Mouse (Mus musculus): ENCODE measurements around the gene Zfp260. TPM values are rescaled to one million over a fixed set of nuclear protein-coding genes. Genes with fewer than 3 reads are reported as not detected.
"Not testable (repeated sequence)": the region's sequence is repeated elsewhere in the genome, so short reads cannot be mapped to it uniquely, and the experiment has no call there.

Gene Zfp260
- polyA plus RNA-seq, 1 experiment: 42.8 TPM

DNA sequence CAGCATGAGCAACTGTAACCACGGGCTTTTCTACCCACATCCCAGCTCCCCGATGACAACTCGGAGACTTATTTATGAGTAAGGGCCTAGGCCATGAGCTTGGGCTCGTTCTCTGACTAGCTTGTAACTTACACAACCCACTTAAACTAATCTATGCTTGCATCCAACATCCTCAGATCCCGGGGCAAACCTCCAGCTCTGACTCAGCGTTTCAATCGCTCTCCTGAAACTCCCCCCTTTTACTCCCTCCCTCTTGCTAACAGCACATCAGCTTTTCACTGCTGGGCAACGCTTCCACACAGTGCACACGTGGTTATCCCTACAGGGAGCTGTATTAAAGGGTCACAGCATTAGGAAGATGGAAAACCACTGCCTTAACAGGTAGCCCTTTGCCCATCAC lies 8.1 kb upstream of the Zfp260 start:
- H3K4me3 ChIP-seq (ENCODE audit: insufficient read depth, low read length): no peak overlapping the region
- no peak for TF ChIP-seq CTCF (IDR thresholded peaks at IDR 0.05; ENCODE audit: extremely low read depth, insufficient read depth, low read length)
- no peak for TF ChIP-seq POLR2A (IDR thresholded peaks at IDR 0.05; ENCODE audit: extremely low read depth, insufficient read depth, low read length)
- peaks cover 3% of the 10 kb centered on the region; the same call in 1 of the 2 replicates for H3K4me1 ChIP-seq (ENCODE audit: control insufficient read depth, insufficient read depth, low read length)
- H3K27ac ChIP-seq (ENCODE audit: insufficient read depth, low read length): no peak overlapping the region

DNA sequence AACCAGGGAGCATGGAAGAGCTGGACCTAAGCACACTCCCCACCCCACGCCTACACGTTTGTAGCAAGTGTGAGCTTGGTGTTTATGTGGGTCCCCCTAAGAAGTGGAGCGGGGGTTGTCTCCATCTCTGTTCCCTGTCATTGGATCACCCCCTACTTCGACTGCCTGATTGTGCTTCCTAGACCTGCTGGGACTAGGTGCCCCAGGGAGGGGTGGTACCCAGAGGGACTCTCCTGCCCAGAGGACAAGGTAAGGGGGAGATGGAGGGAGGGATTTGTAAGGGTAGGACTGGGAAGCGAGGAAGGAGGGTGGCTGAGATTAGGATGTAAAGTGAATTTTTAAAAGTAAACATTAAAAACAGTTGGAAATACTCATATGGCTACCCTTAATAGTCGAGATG lies 5.2 kb upstream of the Zfp260 start:
- H3K4me3 ChIP-seq (ENCODE audit: insufficient read depth, low read length): peak overlapping the region; percentile 62; the same call in 1 of the 2 replicates
- TF ChIP-seq CTCF (IDR thresholded peaks at IDR 0.05; ENCODE audit: extremely low read depth, insufficient read depth, low read length) (no peak), POLR2A (IDR thresholded peaks at IDR 0.05; ENCODE audit: extremely low read depth, insufficient read depth, low read length) (no peak)
- peaks cover 4% of the 10 kb centered on the region; the same call in 1 of the 2 replicates for H3K4me1 ChIP-seq (ENCODE audit: control insufficient read depth, insufficient read depth, low read length)

DNA sequence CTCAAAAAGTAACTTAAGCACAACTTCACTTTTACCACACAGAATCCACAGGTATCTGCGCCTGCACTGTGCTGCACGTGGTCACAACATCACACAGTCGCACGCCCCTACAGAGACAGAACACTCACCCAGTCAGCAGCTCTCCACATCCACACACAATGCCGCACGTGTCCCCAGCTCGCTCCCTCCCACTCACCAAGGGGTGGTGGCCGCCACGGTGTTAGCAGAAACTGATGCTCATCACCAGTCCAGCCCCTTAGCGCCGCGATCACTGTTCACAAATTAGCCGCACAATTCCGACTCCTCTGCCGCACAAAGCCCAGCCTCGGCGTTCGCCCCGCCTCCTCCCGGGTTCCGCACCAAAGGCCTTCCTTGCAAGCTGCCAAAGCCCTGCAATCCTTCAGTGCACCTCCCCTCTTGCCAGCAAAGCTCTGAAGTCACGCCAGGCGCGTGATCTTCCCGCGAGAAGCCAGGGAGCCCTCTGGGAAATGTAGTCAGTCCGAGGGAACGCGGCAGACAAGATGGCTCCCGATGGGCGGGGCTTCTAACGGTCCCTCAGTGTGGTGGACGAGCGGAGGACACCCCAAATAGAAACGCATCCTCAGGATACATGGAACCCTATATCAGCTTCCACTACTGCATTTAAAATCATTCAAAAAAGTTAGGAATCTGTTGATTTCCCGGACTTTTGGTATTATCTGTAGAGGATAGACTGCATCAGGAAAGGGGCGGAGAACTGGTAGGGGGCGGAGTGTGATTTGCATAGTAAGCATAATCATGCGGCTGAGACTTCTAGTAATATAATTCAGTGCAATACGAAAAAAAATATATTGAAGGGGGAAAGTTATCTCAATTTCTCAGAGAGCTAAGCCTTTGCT lies 4.2 kb upstream of the Zfp260 start, which contains the start of the genes Gm26920 and Zfp566:
Gene Gm26920, minus strand, starts transcription at position 319 of the 878 bp plus-strand sequence.
Gene Zfp566, minus strand, starts transcription at position 436 of the 878 bp plus-strand sequence.
- Histone ChIP-seq H3K27ac (ENCODE audit: insufficient read depth, low read length) (0 out of 2 replicates have a peak within 1 kb of the TSS, but pooled peaks have one; percentile 21), H3K4me3 (ENCODE audit: insufficient read depth, low read length) (peak within 1 kb of the TSS; percentile 62), H3K4me1 (ENCODE audit: control insufficient read depth, insufficient read depth, low read length) (peaks cover 4% of the 10 kb centered on the region; the same call in 1 of the 2 replicates)
- TF ChIP-seq POLR2A (IDR thresholded peaks at IDR 0.05; ENCODE audit: extremely low read depth, insufficient read depth, low read length) (peak; percentile 87; the same call in 1 of the 2 replicates), CTCF (IDR thresholded peaks at IDR 0.05; ENCODE audit: extremely low read depth, insufficient read depth, low read length) (no peak)

More for the DNA sequence above, 5.2 kb upstream of the Zfp260 start:
- H3K27ac ChIP-seq (ENCODE audit: insufficient read depth, low read length): no peak overlapping the region

DNA sequence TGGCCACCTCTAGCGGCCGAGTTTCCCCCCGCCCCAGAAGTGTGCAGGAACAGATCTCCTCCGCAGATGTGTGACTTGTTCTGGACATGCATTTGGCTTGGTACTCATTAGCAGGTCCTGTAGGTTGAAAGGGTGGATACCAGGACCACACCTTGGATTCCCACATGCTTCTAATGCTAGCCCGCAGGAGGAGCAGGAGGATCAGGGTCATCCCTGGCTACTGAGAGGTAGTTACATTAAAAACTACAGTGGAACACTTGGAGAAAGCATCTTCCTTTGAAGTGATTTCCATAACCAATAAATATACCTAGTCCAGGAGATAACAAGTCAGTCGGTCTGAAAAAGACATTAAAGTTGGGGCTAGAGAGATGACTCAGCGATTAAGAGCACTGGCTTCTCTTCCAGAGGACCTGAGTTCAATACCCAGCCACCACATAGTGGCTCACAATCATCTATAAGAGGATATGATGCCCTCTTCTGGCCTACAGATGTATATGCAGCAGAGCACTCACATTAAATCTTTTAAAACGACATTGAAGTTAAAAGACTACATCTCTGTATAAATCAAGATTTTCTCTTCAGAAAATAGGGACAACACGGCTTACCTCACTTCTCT lies 3.5 kb upstream of the Zfp260 start:
- no peak overlapping the region for H3K27ac ChIP-seq (ENCODE audit: insufficient read depth, low read length)
- H3K4me3 ChIP-seq (ENCODE audit: insufficient read depth, low read length): peak overlapping the region; percentile 62
- TF ChIP-seq POLR2A (IDR thresholded peaks at IDR 0.05; ENCODE audit: extremely low read depth, insufficient read depth, low read length): no peak
- TF ChIP-seq CTCF (IDR thresholded peaks at IDR 0.05; ENCODE audit: extremely low read depth, insufficient read depth, low read length): no peak
- peaks cover 4% of the 10 kb centered on the region; the same call in 1 of the 2 replicates for H3K4me1 ChIP-seq (ENCODE audit: control insufficient read depth, insufficient read depth, low read length)

DNA sequence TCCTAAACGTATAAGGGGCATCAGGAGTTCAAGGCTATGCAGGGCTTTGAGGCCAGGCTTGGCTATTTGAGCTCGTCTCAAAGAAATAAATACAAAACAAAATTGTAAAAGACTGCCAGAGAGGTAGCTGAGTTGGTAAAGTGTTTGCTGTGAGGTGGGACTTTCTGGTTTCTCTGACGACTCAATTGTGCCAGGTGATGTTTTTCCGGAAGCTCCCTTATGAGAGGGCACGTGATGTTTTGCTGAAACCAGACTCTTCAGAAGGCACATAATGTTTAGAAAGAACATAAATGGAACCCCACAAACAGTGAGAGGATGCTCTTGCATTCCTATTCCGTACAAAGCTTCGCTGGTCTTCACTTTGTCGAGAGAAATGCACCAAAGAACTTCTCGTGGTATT lies 1.9 kb upstream of the Zfp260 start:
- no peak for TF ChIP-seq POLR2A (IDR thresholded peaks at IDR 0.05; ENCODE audit: extremely low read depth, insufficient read depth, low read length)
- TF ChIP-seq CTCF (IDR thresholded peaks at IDR 0.05; ENCODE audit: extremely low read depth, insufficient read depth, low read length): no peak
- Histone ChIP-seq H3K4me3 (ENCODE audit: insufficient read depth, low read length) (no peak overlapping the region), H3K27ac (ENCODE audit: insufficient read depth, low read length) (no peak overlapping the region), H3K4me1 (ENCODE audit: control insufficient read depth, insufficient read depth, low read length) (peaks cover 9% of the 10 kb centered on the region)

DNA sequence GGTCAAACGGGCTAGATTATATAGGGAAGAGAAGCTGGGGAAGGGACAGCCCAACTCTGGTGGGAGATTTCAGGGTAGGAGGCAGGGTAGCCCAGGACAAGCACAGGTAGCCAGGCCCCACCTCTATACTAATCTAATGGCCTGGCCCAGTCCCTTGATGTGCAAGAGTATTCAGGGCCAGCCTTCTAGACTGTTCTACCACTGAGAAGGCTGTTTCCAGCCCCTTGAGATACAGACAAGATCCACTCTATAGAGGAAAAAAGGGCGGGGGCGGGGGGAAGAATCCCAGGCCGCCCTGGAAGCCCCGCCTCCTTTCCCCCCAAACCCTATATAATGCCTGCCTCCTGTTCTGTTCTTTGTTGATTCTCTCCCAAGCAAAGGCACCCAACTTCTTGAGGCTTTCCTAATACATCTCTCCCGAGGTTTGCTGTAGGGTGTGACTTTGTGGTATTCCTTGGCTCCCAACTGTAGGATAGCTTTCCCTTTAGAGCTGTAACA lies 610 bp upstream of the Zfp260 start:
- Histone ChIP-seq H3K27ac (ENCODE audit: insufficient read depth, low read length) (no peak overlapping the region), H3K4me3 (ENCODE audit: insufficient read depth, low read length) (peak overlapping the region; percentile 90; the same call in 1 of the 2 replicates)
- TF ChIP-seq CTCF (IDR thresholded peaks at IDR 0.05; ENCODE audit: extremely low read depth, insufficient read depth, low read length): no peak
- TF ChIP-seq POLR2A (IDR thresholded peaks at IDR 0.05; ENCODE audit: extremely low read depth, insufficient read depth, low read length): no peak

DNA sequence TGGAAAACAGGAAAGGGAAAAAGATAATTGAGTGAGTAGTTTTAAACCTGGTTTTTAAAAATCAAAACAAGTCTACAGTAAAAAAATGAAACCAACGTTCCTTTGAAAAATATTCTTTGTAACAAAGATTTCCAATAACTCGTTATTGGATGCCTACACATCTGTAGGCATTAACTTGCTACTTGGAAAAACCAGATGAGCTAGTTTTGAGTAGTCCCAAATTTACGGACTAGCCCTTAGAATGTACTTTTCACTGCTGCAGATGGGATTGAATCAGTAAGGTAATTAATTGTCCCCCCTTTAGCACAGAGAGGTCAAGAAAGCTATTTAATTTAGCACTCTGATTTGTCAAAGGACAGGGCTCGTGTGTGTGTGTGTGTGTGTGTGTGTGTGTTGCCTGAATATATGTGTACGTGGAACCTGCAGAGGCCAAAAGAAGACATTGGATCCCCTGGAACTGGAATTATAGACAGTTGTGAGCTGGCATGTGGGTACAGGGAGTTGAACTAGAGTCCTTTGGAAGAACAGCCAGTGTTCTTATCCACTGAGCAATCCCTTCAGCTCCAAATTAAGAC lies 1.1 kb downstream of the Zfp260 start:
- no peak for TF ChIP-seq POLR2A (IDR thresholded peaks at IDR 0.05; ENCODE audit: extremely low read depth, insufficient read depth, low read length)
- no peak for TF ChIP-seq CTCF (IDR thresholded peaks at IDR 0.05; ENCODE audit: extremely low read depth, insufficient read depth, low read length)
- H3K4me1 ChIP-seq (ENCODE audit: control insufficient read depth, insufficient read depth, low read length): peaks cover 11% of the 10 kb centered on the region
- peak overlapping the region; percentile 90 for H3K4me3 ChIP-seq (ENCODE audit: insufficient read depth, low read length)
- no peak overlapping the region for H3K27ac ChIP-seq (ENCODE audit: insufficient read depth, low read length)

More for the DNA sequence above, 610 bp upstream of the Zfp260 start:
- peaks cover 14% of the 10 kb centered on the region for H3K4me1 ChIP-seq (ENCODE audit: control insufficient read depth, insufficient read depth, low read length)

DNA sequence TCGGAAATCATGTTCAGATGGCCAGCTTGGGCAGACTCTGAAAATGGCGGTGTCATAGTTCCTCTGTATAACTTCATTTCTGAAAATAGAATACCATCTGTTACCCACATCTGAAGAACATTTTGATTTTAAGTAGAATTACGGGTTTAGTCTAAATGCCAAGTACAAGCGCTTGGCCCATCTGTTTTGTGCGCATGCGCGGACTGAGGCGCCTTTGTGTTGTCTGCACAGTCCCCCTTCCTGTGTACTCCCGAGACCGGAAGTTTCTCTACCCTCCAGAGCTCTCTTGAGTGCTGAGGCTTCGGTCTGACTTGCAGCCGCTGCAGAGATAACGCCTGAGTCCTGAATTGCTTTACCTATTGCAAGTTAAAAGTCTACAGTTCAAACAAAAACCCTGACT lies 4.7 kb downstream of the Zfp260 start:
- no peak for TF ChIP-seq POLR2A (IDR thresholded peaks at IDR 0.05; ENCODE audit: extremely low read depth, insufficient read depth, low read length)
- TF ChIP-seq CTCF (IDR thresholded peaks at IDR 0.05; ENCODE audit: extremely low read depth, insufficient read depth, low read length): no peak
- Histone ChIP-seq H3K27ac (ENCODE audit: insufficient read depth, low read length) (no peak overlapping the region), H3K4me1 (ENCODE audit: control insufficient read depth, insufficient read depth, low read length) (peaks cover 10% of the 10 kb centered on the region), H3K4me3 (ENCODE audit: insufficient read depth, low read length) (peak overlapping the region; percentile 23; the same call in 1 of the 2 replicates)

DNA sequence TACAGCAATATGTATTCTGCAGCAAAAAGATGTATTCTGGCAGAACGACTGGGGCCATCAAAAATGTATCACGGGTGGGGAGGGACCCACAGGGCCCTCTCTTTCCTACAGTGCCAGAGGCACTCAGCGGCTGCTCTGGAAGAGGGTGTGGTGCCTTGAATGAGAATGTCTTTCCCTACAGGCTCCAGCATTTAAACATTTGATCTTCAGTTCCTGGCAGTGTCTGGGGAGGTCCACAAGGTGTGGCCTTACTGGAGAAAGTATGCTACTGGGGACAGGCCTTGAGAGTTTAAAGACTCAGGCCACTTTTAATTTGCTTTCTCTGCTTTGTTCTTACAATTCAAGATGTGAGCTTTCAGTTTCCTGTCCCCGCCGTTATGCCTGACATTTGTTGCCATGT lies 21.5 kb downstream of the Zfp260 start:
- TF ChIP-seq CTCF (IDR thresholded peaks at IDR 0.05; ENCODE audit: extremely low read depth, insufficient read depth, low read length) (no peak), POLR2A (IDR thresholded peaks at IDR 0.05; ENCODE audit: extremely low read depth, insufficient read depth, low read length) (no peak)
- H3K4me3 ChIP-seq (ENCODE audit: insufficient read depth, low read length): no peak overlapping the region
- H3K4me1 ChIP-seq (ENCODE audit: control insufficient read depth, insufficient read depth, low read length): no peaks in the 10 kb centered on the region
- H3K27ac ChIP-seq (ENCODE audit: insufficient read depth, low read length): no peak overlapping the region

DNA sequence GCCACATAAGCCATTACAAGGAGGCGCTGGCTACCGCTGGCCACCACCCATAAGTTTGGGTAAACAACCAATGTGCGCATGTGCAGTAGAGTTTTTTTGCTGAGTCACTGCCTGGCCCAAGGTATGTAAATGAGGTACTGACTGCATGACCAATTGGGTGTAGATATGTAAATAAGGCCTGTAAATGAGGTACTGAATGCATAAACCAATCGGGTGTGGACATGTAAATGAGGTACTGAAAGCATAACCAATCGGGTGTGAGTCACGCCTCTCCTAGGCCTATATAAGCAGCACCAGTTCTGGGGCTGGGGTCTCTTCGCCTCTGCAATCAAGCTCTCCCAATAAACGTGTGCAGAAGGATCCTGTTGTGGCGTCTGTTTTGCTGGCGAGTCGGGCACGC lies 23.4 kb downstream of the Zfp260 start:
- H3K27ac ChIP-seq (ENCODE audit: insufficient read depth, low read length); H3K4me3 ChIP-seq (ENCODE audit: insufficient read depth, low read length); H3K4me1 ChIP-seq (ENCODE audit: control insufficient read depth, insufficient read depth, low read length): not testable (repeated sequence)

All from cortical plate, adult 2 months (tissue).